Mouse (Mus musculus): Measurements from ENCODE around the gene Rab5c. TPM values are rescaled to one million over a fixed set of nuclear protein-coding genes. Genes with fewer than 3 reads are reported as not detected.

The Rab5c gene
- 41.9 and 47.1 TPM in 2 replicates for polyA plus RNA-seq (2015; fragmentation: Nextera tagmentation; extraction: Ambion mirVana)

DNA sequence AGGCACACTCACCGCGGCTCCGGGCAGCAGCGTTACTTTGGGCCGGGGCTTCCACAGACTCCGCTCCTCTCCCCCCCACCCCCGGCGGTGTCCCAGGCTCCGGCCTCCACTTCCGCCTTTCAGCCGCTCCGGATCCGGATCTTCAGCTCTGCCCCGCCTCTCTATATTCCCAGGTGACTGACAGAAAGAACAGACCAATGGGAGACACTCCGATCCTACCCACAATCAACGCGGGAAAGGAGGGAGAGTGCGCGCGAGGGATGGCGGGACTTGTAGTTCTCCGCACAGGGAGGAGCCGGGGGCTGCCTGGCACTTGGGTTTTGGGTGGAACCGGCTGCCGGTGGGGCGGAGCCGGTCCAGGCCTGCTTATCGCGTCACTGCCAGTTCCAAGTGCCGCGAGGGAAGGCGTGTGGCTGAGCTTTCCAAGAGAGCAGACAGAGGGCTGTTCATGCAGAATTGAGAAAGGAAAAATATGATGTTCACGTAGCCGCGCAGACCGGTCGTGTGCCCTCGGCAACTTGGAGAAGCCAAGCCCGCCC, at the start of gene Rab5c:
Rab5c (minus strand) TSS at position 150 of the 539 bp plus-strand sequence.
- no peaks in the 10 kb centered on the region for H3K9me3 ChIP-seq (ENCODE audit: low read length)
- H3K36me3 ChIP-seq (ENCODE audit: insufficient read depth, low read length) = no peaks in the 10 kb centered on the region
- H3K27me3 ChIP-seq (ENCODE audit: insufficient read depth, low read length) = no peaks in the 10 kb centered on the region
- WGBS = under 1% methylated on average over 39 of the region's 39 CpGs
- H3K4me1 ChIP-seq (ENCODE audit: insufficient read depth, low read length) = peaks cover 18% of the 10 kb centered on the region
- H3K27ac ChIP-seq (ENCODE audit: low read length) = 0 out of 2 replicates have a peak within 1 kb of the TSS, but pooled peaks have one; percentile 40
- peak within 1 kb of the TSS; percentile 99 for H3K4me3 ChIP-seq (ENCODE audit: low read length)
- H3K9ac ChIP-seq (replicated peaks; ENCODE audit: low read length) = peak within 1 kb of the TSS; percentile 96
- peak; percentile 99 for ATAC-seq (ENCODE audit: low FRiP score, low TSS enrichment)
- H3K4me2 ChIP-seq (replicated peaks; ENCODE audit: low read depth, low read length) = peak within 1 kb of the TSS; percentile 72

DNA sequence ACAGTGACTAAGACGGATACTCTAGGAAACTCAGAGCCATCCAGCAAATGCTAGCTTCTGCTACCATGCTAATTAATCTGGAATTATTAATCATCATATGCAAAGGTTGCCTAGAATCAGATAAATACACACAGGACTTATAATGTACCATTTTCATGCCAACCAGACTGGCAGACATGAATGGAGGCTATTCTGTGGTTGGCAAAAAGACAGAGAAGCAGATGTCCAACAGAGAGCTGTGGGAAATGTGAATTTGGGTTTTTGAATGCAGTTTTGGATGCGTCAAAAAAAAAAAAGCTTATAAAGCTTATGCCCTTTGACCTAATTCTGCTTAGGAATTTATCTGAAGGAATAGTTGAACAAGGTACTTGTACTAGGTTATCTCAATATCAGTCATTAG, 47.8 kb upstream of the Rab5c start:
- no peak overlapping the region for H3K9ac ChIP-seq (replicated peaks; ENCODE audit: low read length)
- H3K36me3 ChIP-seq (ENCODE audit: insufficient read depth, low read length) = peaks cover 22% of the 10 kb centered on the region
- ATAC-seq (ENCODE audit: low FRiP score, low TSS enrichment) = no peak
- H3K4me3 ChIP-seq (ENCODE audit: low read length) = no peak overlapping the region
- no peak overlapping the region for H3K4me2 ChIP-seq (replicated peaks; ENCODE audit: low read depth, low read length)
- no peaks in the 10 kb centered on the region for H3K9me3 ChIP-seq (ENCODE audit: low read length)
- 92% methylated on average over 2 of the region's 2 CpGs for WGBS
- H3K27me3 ChIP-seq (ENCODE audit: insufficient read depth, low read length) = no peaks in the 10 kb centered on the region
- no peaks in the 10 kb centered on the region; the same call in 1 of the 2 replicates for H3K4me1 ChIP-seq (ENCODE audit: insufficient read depth, low read length)
- H3K27ac ChIP-seq (ENCODE audit: low read length) = no peak overlapping the region

DNA sequence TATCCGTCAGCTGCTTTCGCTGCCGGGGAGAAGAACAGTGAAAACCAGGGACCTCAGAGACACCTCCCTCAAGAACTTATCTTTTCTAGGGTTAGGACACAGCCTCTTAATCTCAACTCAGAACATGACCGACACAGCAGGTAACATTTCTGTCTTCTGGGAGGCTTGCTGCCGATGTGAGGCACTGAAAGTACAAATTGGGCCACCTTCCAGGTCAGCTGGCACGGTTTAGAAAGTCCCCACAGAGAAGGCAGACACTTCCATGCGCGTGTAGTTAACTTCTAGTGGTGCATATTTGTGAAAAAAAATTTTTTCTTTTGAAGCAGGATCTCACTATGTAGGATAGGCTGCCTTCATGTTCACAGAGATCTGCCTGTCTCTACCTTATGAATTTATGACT, 46.3 kb upstream of the Rab5c start:
- Histone ChIP-seq H3K4me3 (ENCODE audit: low read length) (no peak overlapping the region), H3K27ac (ENCODE audit: low read length) (no peak overlapping the region), H3K36me3 (ENCODE audit: insufficient read depth, low read length) (peaks cover 16% of the 10 kb centered on the region), H3K9me3 (ENCODE audit: low read length) (no peaks in the 10 kb centered on the region), H3K4me1 (ENCODE audit: insufficient read depth, low read length) (no peaks in the 10 kb centered on the region; the same call in 1 of the 2 replicates), H3K4me2 (replicated peaks; ENCODE audit: low read depth, low read length) (no peak overlapping the region), H3K9ac (replicated peaks; ENCODE audit: low read length) (no peak overlapping the region), H3K27me3 (ENCODE audit: insufficient read depth, low read length) (no peaks in the 10 kb centered on the region)
- WGBS = 85% methylated on average over 8 of the region's 8 CpGs
- ATAC-seq (ENCODE audit: low FRiP score, low TSS enrichment) = no peak

DNA sequence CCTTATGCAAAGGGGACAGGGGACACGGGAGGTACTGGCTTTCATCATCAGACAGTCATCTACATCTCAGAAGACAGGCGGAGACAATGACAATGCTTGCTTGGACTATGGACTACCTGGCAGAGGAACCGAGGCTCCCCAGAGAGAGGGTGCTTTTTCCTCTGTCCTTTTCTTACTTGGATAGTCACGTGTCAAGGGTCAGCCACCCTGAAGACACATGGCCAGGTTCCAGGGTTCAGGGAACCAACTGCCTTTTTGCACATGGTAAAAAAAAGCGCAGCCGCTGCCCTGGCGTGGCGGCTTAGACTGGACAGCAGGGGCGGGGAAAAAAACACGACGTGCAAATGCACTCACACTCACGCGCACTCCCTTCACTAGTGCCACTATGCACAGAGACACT, 44.6 kb upstream of the Rab5c start:
- H3K9me3 ChIP-seq (ENCODE audit: low read length) = no peaks in the 10 kb centered on the region
- H3K27ac ChIP-seq (ENCODE audit: low read length) = no peak overlapping the region
- no peak overlapping the region for H3K9ac ChIP-seq (replicated peaks; ENCODE audit: low read length)
- H3K36me3 ChIP-seq (ENCODE audit: insufficient read depth, low read length) = peaks cover 16% of the 10 kb centered on the region
- no peak overlapping the region for H3K4me3 ChIP-seq (ENCODE audit: low read length)
- WGBS = 87% methylated on average over 13 of the region's 13 CpGs
- H3K4me2 ChIP-seq (replicated peaks; ENCODE audit: low read depth, low read length) = no peak overlapping the region
- H3K27me3 ChIP-seq (ENCODE audit: insufficient read depth, low read length) = no peaks in the 10 kb centered on the region
- H3K4me1 ChIP-seq (ENCODE audit: insufficient read depth, low read length) = no peaks in the 10 kb centered on the region; the same call in 1 of the 2 replicates
- no peak for ATAC-seq (ENCODE audit: low FRiP score, low TSS enrichment)

DNA sequence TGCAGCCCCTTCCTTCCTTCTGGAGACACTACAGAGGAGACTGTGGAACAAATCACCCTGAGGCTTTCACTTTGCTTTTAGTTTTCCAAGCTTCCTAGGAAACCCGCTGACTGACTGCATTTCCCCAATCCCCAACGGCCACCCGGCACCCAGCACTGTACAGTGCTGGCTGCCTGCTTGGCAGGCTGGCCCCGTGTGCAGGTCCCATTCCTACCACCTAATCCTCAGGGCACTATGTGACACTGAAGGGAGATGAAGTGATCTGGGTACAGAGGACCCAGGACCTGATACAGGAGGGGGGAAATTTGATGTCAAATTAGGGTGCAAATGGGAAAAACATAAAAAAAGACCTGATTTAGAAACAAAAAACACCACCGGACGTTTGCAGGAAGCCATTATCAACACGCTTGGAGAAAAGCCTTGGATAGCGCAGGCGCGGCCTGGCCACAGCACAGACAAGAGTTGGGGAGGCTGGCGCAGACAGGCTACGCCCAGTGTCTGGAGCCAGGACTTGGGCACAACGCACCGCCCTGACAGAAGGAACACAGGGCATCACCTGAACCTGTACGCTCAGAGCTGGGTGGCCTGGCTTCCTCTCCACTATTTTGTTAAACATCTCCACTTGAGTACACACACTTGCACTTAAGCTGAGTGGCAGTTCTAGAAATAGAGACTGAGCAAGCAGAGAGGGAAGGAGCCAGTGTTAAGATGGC, 43.9 kb upstream of the Rab5c start:
- Histone ChIP-seq H3K4me3 (ENCODE audit: low read length) (no peak overlapping the region), H3K4me1 (ENCODE audit: insufficient read depth, low read length) (no peaks in the 10 kb centered on the region; the same call in 1 of the 2 replicates), H3K36me3 (ENCODE audit: insufficient read depth, low read length) (peaks cover 16% of the 10 kb centered on the region), H3K9me3 (ENCODE audit: low read length) (no peaks in the 10 kb centered on the region), H3K4me2 (replicated peaks; ENCODE audit: low read depth, low read length) (no peak overlapping the region), H3K9ac (replicated peaks; ENCODE audit: low read length) (no peak overlapping the region), H3K27ac (ENCODE audit: low read length) (no peak overlapping the region), H3K27me3 (ENCODE audit: insufficient read depth, low read length) (no peaks in the 10 kb centered on the region)
- 83% methylated on average over 15 of the region's 15 CpGs for WGBS
- no peak for ATAC-seq (ENCODE audit: low FRiP score, low TSS enrichment)

DNA sequence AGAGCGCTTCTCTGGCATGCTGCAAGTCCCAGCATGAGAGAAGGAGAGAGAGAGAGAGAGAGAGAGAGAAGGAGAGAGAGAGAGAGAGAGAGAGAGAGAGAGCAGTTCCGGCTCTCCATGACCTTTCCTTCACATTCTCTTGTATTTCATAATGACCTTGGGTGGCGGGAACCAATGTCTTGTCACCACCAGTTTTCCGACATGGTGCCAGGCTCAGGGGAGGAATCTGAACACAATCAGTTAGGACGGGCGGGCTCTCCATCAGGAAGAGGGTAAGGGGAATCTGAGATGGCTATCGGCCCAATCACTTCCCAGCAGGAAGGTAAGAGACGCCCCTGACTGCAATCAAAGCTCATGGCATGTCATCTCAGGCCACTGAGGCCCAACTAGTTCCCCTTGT, 42.2 kb upstream of the Rab5c start:
- WGBS = 74% methylated on average over 8 of the region's 8 CpGs
- ATAC-seq (ENCODE audit: low FRiP score, low TSS enrichment) = no peak
- H3K27ac ChIP-seq (ENCODE audit: low read length) = no peak overlapping the region
- no peak overlapping the region for H3K4me3 ChIP-seq (ENCODE audit: low read length)
- no peaks in the 10 kb centered on the region for H3K9me3 ChIP-seq (ENCODE audit: low read length)
- no peaks in the 10 kb centered on the region for H3K4me1 ChIP-seq (ENCODE audit: insufficient read depth, low read length)
- no peaks in the 10 kb centered on the region for H3K27me3 ChIP-seq (ENCODE audit: insufficient read depth, low read length)
- H3K9ac ChIP-seq (replicated peaks; ENCODE audit: low read length) = no peak overlapping the region
- H3K4me2 ChIP-seq (replicated peaks; ENCODE audit: low read depth, low read length) = no peak overlapping the region
- H3K36me3 ChIP-seq (ENCODE audit: insufficient read depth, low read length) = peaks cover 16% of the 10 kb centered on the region

DNA sequence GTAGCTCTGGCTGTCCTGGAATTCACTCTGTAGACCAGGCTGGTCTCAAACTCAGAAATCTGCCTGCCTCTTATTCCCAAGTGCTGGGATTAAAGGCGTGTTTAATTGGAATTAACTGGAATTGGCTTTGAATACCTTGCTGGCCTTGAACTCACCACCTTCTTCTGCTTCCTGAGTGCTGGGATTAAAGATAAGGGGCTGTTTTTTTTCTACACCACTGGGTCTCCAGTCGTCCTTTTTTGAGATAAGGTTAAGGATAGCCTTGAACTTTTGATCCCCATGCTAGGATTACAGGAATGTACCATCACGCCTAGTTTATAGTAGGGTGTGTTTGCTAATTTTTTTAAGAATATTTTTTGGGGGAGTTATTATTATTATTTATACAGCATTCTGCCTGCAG, 40.1 kb upstream of the Rab5c start:
- WGBS = 71% methylated on average over 3 of the region's 3 CpGs
- no peak overlapping the region for H3K4me2 ChIP-seq (replicated peaks; ENCODE audit: low read depth, low read length)
- no peaks in the 10 kb centered on the region for H3K9me3 ChIP-seq (ENCODE audit: low read length)
- peaks cover 12% of the 10 kb centered on the region for H3K36me3 ChIP-seq (ENCODE audit: insufficient read depth, low read length)
- no peak overlapping the region for H3K9ac ChIP-seq (replicated peaks; ENCODE audit: low read length)
- no peaks in the 10 kb centered on the region for H3K27me3 ChIP-seq (ENCODE audit: insufficient read depth, low read length)
- no peak overlapping the region for H3K27ac ChIP-seq (ENCODE audit: low read length)
- H3K4me1 ChIP-seq (ENCODE audit: insufficient read depth, low read length) = no peaks in the 10 kb centered on the region
- no peak for ATAC-seq (ENCODE audit: low FRiP score, low TSS enrichment)
- no peak overlapping the region for H3K4me3 ChIP-seq (ENCODE audit: low read length)

DNA sequence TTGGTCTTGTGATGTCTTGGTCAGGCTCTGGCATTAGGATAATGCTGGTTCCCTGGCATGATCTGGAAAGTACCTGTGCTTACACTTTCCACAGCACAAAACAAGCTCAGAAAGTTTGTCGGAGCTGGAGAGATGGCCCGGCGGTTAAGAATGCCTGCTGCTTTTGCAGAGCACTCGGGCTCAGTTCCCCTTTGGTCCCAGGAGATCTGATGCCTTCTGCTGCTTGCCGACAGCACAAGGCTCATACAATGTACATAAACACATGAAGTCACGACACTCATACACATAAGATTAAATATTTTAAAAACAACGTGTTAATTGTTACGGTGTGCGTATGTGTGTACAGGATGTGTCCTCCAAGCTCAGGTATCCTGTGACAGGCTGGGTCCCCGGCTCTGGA, 37.9 kb upstream of the Rab5c start:
- no peaks in the 10 kb centered on the region for H3K4me1 ChIP-seq (ENCODE audit: insufficient read depth, low read length)
- H3K27ac ChIP-seq (ENCODE audit: low read length) = no peak overlapping the region
- H3K27me3 ChIP-seq (ENCODE audit: insufficient read depth, low read length) = no peaks in the 10 kb centered on the region
- H3K4me3 ChIP-seq (ENCODE audit: low read length) = no peak overlapping the region
- 88% methylated on average over 10 of the region's 10 CpGs for WGBS
- no peaks in the 10 kb centered on the region for H3K36me3 ChIP-seq (ENCODE audit: insufficient read depth, low read length)
- H3K9me3 ChIP-seq (ENCODE audit: low read length) = no peaks in the 10 kb centered on the region
- H3K4me2 ChIP-seq (replicated peaks; ENCODE audit: low read depth, low read length) = no peak overlapping the region
- no peak for ATAC-seq (ENCODE audit: low FRiP score, low TSS enrichment)
- H3K9ac ChIP-seq (replicated peaks; ENCODE audit: low read length) = no peak overlapping the region

DNA sequence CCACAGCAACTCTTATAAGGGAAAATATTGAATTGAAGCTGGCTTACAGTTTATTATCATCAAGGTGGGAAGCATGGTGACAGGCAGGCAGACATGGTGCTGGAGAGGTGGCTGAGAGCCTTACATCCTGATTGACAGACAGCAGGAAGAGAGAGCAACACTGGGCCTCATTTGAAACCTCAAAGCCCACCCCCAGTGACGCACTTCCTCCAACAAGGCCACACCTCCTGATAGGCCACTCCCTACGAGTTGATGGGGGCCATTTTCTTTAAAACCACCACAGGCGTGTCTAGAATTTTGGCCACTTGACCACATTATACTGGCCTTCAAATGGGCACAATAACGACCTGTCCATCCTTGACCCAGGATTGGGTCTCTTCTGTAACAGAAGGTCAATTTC, 36.2 kb upstream of the Rab5c start:
- H3K4me3 ChIP-seq (ENCODE audit: low read length) = no peak overlapping the region
- no peaks in the 10 kb centered on the region for H3K27me3 ChIP-seq (ENCODE audit: insufficient read depth, low read length)
- no peaks in the 10 kb centered on the region for H3K9me3 ChIP-seq (ENCODE audit: low read length)
- 87% methylated on average over 4 of the region's 4 CpGs for WGBS
- no peaks in the 10 kb centered on the region for H3K36me3 ChIP-seq (ENCODE audit: insufficient read depth, low read length)
- no peak overlapping the region for H3K4me2 ChIP-seq (replicated peaks; ENCODE audit: low read depth, low read length)
- peaks cover 5% of the 10 kb centered on the region for H3K4me1 ChIP-seq (ENCODE audit: insufficient read depth, low read length)
- H3K9ac ChIP-seq (replicated peaks; ENCODE audit: low read length) = no peak overlapping the region
- no peak overlapping the region for H3K27ac ChIP-seq (ENCODE audit: low read length)
- ATAC-seq (ENCODE audit: low FRiP score, low TSS enrichment) = no peak
